Mouse (Mus musculus) heart, postnatal 0 days (tissue): Measurements from ENCODE around the gene Mgll.
A peak's percentile ranks its signal among the peaks of the same experiment; 100 is the strongest.

Experiments
- CTCF ChIP-seq: IDR thresholded peaks from 2 replicates; pipeline ENCODE4 v1.5.1; 2016; ENCODE audit warnings: antibody characterized with exemption, control low read depth, low read depth
- EP300 ChIP-seq: IDR thresholded peaks from 2 replicates; pipeline ENCODE4 v1.6.1; 2016; ENCODE audit warnings: antibody characterized with exemption, low read depth

GRCm38 (mm10) chr6:88849270-88849669 is 125.1 kb downstream of the Mgll start:
- TF ChIP-seq EP300 (no peak), CTCF (peak; percentile 32)
